Mouse (Mus musculus) limb, embryonic 14.5 days (tissue): ENCODE results near the gene Slc8a3. TPM values are rescaled to one million over a fixed set of nuclear protein-coding genes. Genes with fewer than 3 reads are reported as not detected.

Experiments used
- ATAC-seq: fragments of 200-750 bp; cut with Nextera tagmentation; 2 replicates; pipeline ENCODE4 v1.8.0; 2017; ENCODE audit warnings: low read depth, moderate number of reproducible peaks, moderate TSS enrichment; ENCODE audit not compliant: low FRiP score
- DNase-seq: peaks from one replicate; pipeline ENCODE4 v3.0.0-alpha.2; 2015; ENCODE audit warnings: low spot score
- H3K27ac ChIP-seq: fragments of 300-500 bp; sonication (generic); replicated peaks from 2 replicates; pipeline ENCODE4 v1.5.1; 2014; ENCODE audit warnings: low read depth, mild to moderate bottlenecking, low read length, moderate library complexity, mixed read lengths
- H3K27me3 ChIP-seq: fragments of 300-500 bp; sonication (generic); 2 replicates; pipeline ENCODE4 v1.6.1; 2014; ENCODE audit warnings: low read length, mixed read lengths; ENCODE audit not compliant: control insufficient read depth, insufficient read depth
- H3K36me3 ChIP-seq: fragments of 300-500 bp; sonication (generic); 2 replicates; pipeline ENCODE4 v1.6.1; 2014; ENCODE audit warnings: mild to moderate bottlenecking, low read length, moderate library complexity, mixed read lengths; ENCODE audit not compliant: control insufficient read depth, insufficient read depth
- H3K4me1 ChIP-seq: fragments of 300-500 bp; sonication (generic); 2 replicates; pipeline ENCODE4 v1.6.1; 2014; ENCODE audit warnings: antibody characterized with exemption, low read length, mixed read lengths; ENCODE audit not compliant: control insufficient read depth, insufficient read depth
- H3K4me2 ChIP-seq: fragments of 300-500 bp; sonication (generic); replicated peaks from 2 replicates; pipeline ENCODE4 v1.6.1; 2014; ENCODE audit warnings: low read depth, mild to moderate bottlenecking, low read length, moderate library complexity; ENCODE audit not compliant: severe bottlenecking
- H3K4me3 ChIP-seq: fragments of 300-500 bp; sonication (generic); replicated peaks from 2 replicates; pipeline ENCODE4 v1.5.1; 2014; ENCODE audit warnings: low read length
- H3K9ac ChIP-seq: fragments of 300-500 bp; sonication (generic); 2 replicates; pipeline ENCODE4 v1.6.1; 2014; ENCODE audit warnings: mild to moderate bottlenecking, low read depth, low read length, moderate library complexity; ENCODE audit not compliant: severe bottlenecking
- H3K9me3 ChIP-seq: fragments of 300-500 bp; sonication (generic); 2 replicates; pipeline ENCODE4 v1.6.1; 2016; ENCODE audit warnings: low read length; ENCODE audit not compliant: control insufficient read depth
- POLR2A ChIP-seq: fragments of 200-500 bp; IDR thresholded peaks from 2 replicates; pipeline ENCODE4 v1.8.0; 2012; ENCODE audit warnings: inconsistent platforms, mild to moderate bottlenecking, moderate library complexity, borderline replicate concordance; ENCODE audit not compliant: insufficient read depth, insufficient read length; ENCODE audit errors: extremely low read depth
- WGBS: fragments of 180-500 bp; shearing (Covaris S2); extraction: QIAGEN DNeasy Blood & Tissue Kit; methylation state at CpG from one replicate; pipeline ENCODE4 v1.1.7; 2014; 5-methylcytosine and 5-hydroxymethylcytosine counted together
- polyA plus RNA-seq, 2 experiments: library from polyadenylated mRNA; depleted of rRNA in 1 of 2; stranded (reverse) in 1 of 2; unstranded in 1 of 2; fragments of >200 nt; fragmentation: Nextera tagmentation in 1 of 2; extraction: Ambion mirVana in 1 of 2; gene quantifications; 2 replicates each; pipeline versions ENCODE4 v1.2.1 to v1.2.3; 2012 to 2014

Slc8a3 gene
- polyA plus RNA-seq, 2 experiments = 2.5 to 4.2 TPM

DNA sequence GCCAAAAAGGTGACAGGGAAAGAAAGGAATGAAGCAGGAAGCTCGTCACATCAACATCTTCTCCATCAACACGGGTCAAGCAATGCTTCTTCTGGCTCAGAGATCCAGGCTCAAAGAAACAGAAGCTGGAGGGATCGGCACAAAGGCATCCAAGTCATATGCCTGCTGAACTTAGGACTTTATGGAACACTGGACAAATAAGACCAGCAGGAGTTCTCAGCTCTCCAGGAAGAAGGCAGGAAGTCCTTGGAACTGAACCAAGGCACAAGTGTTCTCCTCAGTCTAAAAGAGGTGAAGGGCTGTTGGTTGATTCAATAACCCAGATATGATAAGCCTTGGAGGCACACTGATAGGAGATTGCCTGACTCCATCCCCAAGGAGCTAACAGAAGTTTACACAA, 8.0 kb downstream of the Slc8a3 start:
- no peak overlapping the region for H3K27ac ChIP-seq
- DNase-seq = no peak
- H3K36me3 ChIP-seq = no peaks in the 10 kb centered on the region
- no peak for TF ChIP-seq POLR2A
- no peak overlapping the region for H3K9ac ChIP-seq
- ATAC-seq = no peak
- no peaks in the 10 kb centered on the region for H3K4me1 ChIP-seq
- no peaks in the 10 kb centered on the region for H3K27me3 ChIP-seq
- no peak overlapping the region for H3K4me3 ChIP-seq
- no peaks in the 10 kb centered on the region for H3K9me3 ChIP-seq
- WGBS = 79% methylated on average over 3 of the region's 3 CpGs
- no peak overlapping the region for H3K4me2 ChIP-seq

DNA sequence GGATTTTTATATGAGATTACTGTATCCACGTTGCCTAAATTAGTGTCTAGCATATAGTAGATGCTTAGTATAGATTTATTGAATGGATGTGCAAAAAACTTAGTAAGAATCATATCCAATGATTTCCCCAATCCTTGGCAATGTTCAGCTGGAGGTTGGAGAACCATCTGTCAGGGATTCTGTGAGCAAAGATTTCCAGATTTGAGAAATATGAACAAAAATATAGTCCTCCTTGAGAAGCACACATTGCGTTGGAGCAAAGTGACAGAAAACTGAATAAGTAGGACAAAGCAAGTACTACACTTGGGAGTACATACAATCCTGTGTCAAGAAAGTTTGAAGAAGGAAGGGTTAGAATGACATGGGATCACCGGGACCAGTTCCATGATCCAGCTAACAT, 8.9 kb downstream of the Slc8a3 start:
- ATAC-seq = no peak

DNA sequence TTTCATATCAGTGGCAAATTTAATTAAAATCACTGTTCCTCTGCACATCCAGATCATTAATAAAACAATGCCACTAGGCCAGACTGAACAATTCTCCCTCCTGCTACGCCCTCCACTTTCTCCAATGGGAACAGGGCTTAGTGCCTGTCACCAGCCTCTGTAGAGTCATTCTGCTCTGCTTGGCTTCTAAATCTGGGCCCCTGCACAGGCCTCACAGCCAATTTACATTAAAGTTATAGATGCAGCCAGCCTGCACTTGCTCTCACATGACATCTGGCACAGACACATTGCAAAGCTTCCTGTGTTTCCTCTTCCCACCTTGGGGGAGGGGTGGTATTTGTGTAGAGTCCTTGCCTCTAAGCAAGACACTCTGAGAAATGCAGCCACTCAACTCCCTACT, 12.0 kb downstream of the Slc8a3 start:
- H3K9me3 ChIP-seq = no peaks in the 10 kb centered on the region
- no peaks in the 10 kb centered on the region for H3K27me3 ChIP-seq
- H3K9ac ChIP-seq = no peak overlapping the region
- no peaks in the 10 kb centered on the region for H3K4me1 ChIP-seq
- TF ChIP-seq POLR2A = no peak
- H3K4me2 ChIP-seq = no peak overlapping the region
- no peak overlapping the region for H3K4me3 ChIP-seq
- 73% methylated on average over 1 of the region's 1 CpGs for WGBS
- no peak overlapping the region for H3K27ac ChIP-seq
- ATAC-seq (no peak), DNase-seq (no peak)
- no peaks in the 10 kb centered on the region for H3K36me3 ChIP-seq

More for the DNA sequence above, 8.9 kb downstream of the Slc8a3 start:
- Histone ChIP-seq H3K9me3 (no peaks in the 10 kb centered on the region), H3K4me1 (no peaks in the 10 kb centered on the region), H3K27ac (no peak overlapping the region), H3K36me3 (no peaks in the 10 kb centered on the region), H3K9ac (no peak overlapping the region), H3K27me3 (no peaks in the 10 kb centered on the region), H3K4me3 (no peak overlapping the region), H3K4me2 (no peak overlapping the region)
- no peak for DNase-seq
- WGBS = 91% methylated on average over 3 of the region's 3 CpGs
- no peak for TF ChIP-seq POLR2A

DNA sequence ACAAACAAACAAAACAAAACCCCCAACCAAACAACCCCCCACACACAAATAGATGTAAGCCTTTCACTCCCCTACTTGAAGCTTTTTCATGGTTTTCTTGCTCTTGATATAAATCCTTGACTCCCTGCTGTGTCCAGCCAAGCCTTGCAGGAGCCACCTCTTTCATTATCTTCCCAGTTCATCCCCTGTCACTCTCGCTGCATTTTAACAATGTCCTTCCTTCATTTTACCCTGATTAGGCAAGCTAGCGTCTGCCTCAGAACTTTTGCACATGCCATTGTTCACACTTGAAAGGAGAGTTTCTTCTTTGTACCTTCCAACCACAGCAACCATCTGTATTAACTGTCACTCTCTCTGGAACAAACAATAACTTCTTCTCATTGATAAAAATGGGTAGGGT, 15.2 kb downstream of the Slc8a3 start:
- WGBS = 49% methylated on average over 2 of the region's 2 CpGs
- H3K36me3 ChIP-seq = no peaks in the 10 kb centered on the region

DNA sequence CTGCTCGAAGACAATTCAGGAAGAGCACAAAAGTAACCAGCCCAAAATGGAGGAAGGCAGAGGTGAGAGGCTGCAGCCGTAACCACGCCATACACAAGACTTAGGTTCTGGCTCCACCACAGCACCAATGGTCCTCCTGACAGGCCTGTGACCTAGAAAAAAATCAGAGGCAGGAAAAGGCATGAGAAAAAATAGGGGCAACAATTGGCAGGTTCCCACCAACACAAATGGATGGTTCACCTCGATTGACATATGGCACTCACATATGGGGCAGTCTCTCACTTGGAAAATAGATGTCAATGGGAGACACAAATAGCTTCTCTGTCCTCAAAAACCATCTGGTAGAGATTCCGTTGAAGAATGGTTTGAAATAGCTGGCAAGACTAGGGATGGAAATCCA, 17.0 kb downstream of the Slc8a3 start:
- H3K4me1 ChIP-seq = no peaks in the 10 kb centered on the region
- TF ChIP-seq POLR2A = no peak
- H3K27ac ChIP-seq = no peak overlapping the region
- H3K4me2 ChIP-seq = no peak overlapping the region
- 89% methylated on average over 5 of the region's 5 CpGs for WGBS
- no peak overlapping the region for H3K4me3 ChIP-seq
- no peak for ATAC-seq
- DNase-seq = no peak
- no peaks in the 10 kb centered on the region for H3K27me3 ChIP-seq
- no peak overlapping the region for H3K9ac ChIP-seq
- H3K36me3 ChIP-seq = no peaks in the 10 kb centered on the region
- no peaks in the 10 kb centered on the region for H3K9me3 ChIP-seq

More for the DNA sequence above, 15.2 kb downstream of the Slc8a3 start:
- H3K27me3 ChIP-seq = no peaks in the 10 kb centered on the region
- no peak overlapping the region for H3K4me3 ChIP-seq
- H3K9me3 ChIP-seq = no peaks in the 10 kb centered on the region
- no peak overlapping the region for H3K4me2 ChIP-seq
- TF ChIP-seq POLR2A = no peak
- no peak for DNase-seq
- H3K27ac ChIP-seq = no peak overlapping the region
- no peak overlapping the region for H3K9ac ChIP-seq
- ATAC-seq = no peak
- no peaks in the 10 kb centered on the region for H3K4me1 ChIP-seq

DNA sequence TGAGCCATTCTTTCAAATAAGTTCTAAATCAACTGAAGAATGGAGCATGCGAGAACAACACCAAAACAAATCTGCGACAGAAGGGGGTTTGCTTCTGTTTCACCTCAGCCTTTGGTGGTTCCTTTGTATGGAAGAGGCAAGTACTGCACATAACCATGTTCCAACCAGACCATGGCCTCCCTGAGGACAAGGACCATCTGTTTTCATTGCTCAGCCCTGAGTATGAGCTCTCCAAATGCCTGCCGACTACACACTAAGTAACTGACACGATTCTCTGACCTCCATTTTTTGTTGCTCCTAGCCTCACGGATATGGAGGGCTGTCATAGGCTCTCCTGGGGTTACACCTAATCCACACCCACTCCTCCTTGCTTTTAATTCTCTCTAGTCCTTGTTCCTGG, 29.4 kb downstream of the Slc8a3 start:
- H3K4me3 ChIP-seq = no peak overlapping the region
- H3K4me1 ChIP-seq = no peaks in the 10 kb centered on the region
- DNase-seq (no peak), ATAC-seq (no peak)
- H3K27ac ChIP-seq = no peak overlapping the region
- no peak for TF ChIP-seq POLR2A
- H3K27me3 ChIP-seq = no peaks in the 10 kb centered on the region
- H3K9me3 ChIP-seq = no peaks in the 10 kb centered on the region
- H3K36me3 ChIP-seq = no peaks in the 10 kb centered on the region
- WGBS = 85% methylated on average over 5 of the region's 5 CpGs
- no peak overlapping the region for H3K9ac ChIP-seq
- no peak overlapping the region for H3K4me2 ChIP-seq
